In genomic region chr13:55726598-55727119, GRCm38 (mm10) we compare ENCODE assay signal across 8 mouse cellular contexts. TPM values are rescaled to one million over a fixed set of nuclear protein-coding genes. Genes with fewer than 3 reads are reported as not detected.
A peak's percentile ranks its signal among the peaks of the same experiment; 100 is the strongest.
DNase-seq lines count a peak whose midpoint lies in the region; ATAC-seq and TF ChIP-seq lines count a peak whose summit lies in the region.

No protein-coding gene starts in this region.

- peak overlapping the region; percentile 98 for H3K27ac ChIP-seq in lung, embryonic 14.5 days (ENCODE audit: low read depth)
- peak overlapping the region; percentile 95 for H3K27ac ChIP-seq in hindbrain, embryonic 13.5 days

- peaks cover 31% of the 10 kb centered on the region for H3K36me3 ChIP-seq in lung, embryonic 14.5 days (ENCODE audit: insufficient read depth)
- H3K36me3 ChIP-seq in hindbrain, embryonic 13.5 days, result peaks cover 40% of the 10 kb centered on the region

- no peak for DNase-seq in lung, embryonic 14.5 days
- DNase-seq in lung, postnatal 25 days (ENCODE audit: low spot score), result no peak
- peak; percentile 42 for DNase-seq in cerebellum, adult 9-11 months
- DNase-seq in lung, postnatal 36 days, result peak; percentile 44
- DNase-seq in frontal cortex, adult 2 months (ENCODE audit: extremely low spot score in 1 of 2, low spot score in 1 of 2), result no peak
- no peak for DNase-seq in frontal cortex, postnatal 10 days (ENCODE audit: low spot score in 2 of 2)
- no peak for DNase-seq in thymus, postnatal 36 days

- ATAC-seq in lung, embryonic 14.5 days (ENCODE audit: insufficient read depth), result no peak
- ATAC-seq in hindbrain, embryonic 13.5 days (ENCODE audit: low FRiP score), result no peak

- no peaks in the 10 kb centered on the region for H3K4me1 ChIP-seq in lung, embryonic 14.5 days (ENCODE audit: insufficient read depth)
- H3K4me1 ChIP-seq in hindbrain, embryonic 13.5 days (replicated peaks), result 0 out of 2 replicates have a peak, but pooled peaks cover 9% of the 10 kb centered on the region

- no peaks in the 10 kb centered on the region for H3K27me3 ChIP-seq in lung, embryonic 14.5 days (ENCODE audit: insufficient read depth, low read length)
- no peaks in the 10 kb centered on the region for H3K27me3 ChIP-seq in hindbrain, embryonic 13.5 days

- H3K9me3 ChIP-seq in lung, embryonic 14.5 days (ENCODE audit: low read depth, low read length), result no peaks in the 10 kb centered on the region
- no peaks in the 10 kb centered on the region for H3K9me3 ChIP-seq in hindbrain, embryonic 13.5 days

- 2% methylated on average over 4 of the region's 4 CpGs for WGBS in lung, embryonic 14.5 days
- 6% methylated on average over 4 of the region's 4 CpGs for WGBS in hindbrain, embryonic 13.5 days

- peak overlapping the region; percentile 78 for H3K4me2 ChIP-seq in lung, embryonic 14.5 days
- peak overlapping the region; percentile 58 for H3K4me2 ChIP-seq in hindbrain, embryonic 13.5 days

- H3K4me3 ChIP-seq in lung, embryonic 14.5 days (ENCODE audit: low read depth, low read length), result peak overlapping the region; percentile 65
- H3K4me3 ChIP-seq in hindbrain, embryonic 13.5 days, result peak overlapping the region; percentile 57

- TF ChIP-seq CTCF in lung, embryonic 14.5 days (IDR thresholded peaks at IDR 0.05; ENCODE audit: low read depth), result peak; percentile 34

- H3K9ac ChIP-seq in lung, embryonic 14.5 days, result peak overlapping the region; percentile 77
- H3K9ac ChIP-seq in hindbrain, embryonic 13.5 days, result peak overlapping the region; percentile 79

RNA-seq across cellular contexts. Expression of gene Pcbd2, which starts 0.5 kb away (rescaled TPM):
- 55.5 and 59.7 TPM in 2 replicates for polyA plus RNA-seq in lung, embryonic 14.5 days (2014; fragmentation: Nextera tagmentation; extraction: Ambion mirVana)
- 23.3 and 26.0 TPM in 2 replicates for polyA plus RNA-seq in hindbrain, embryonic 13.5 days (2015; fragmentation: Nextera tagmentation; extraction: Ambion mirVana)
- 28.2 and 30.1 TPM in 2 replicates for polyA plus RNA-seq in frontal cortex, adult 2 months (2012; rRNA removed)

RNA-seq across cellular contexts. Expression of gene Txndc15, which starts 12.2 kb away (rescaled TPM):
- polyA plus RNA-seq in lung, embryonic 14.5 days (2014; fragmentation: Nextera tagmentation; extraction: Ambion mirVana), result 76.4 and 76.6 TPM in 2 replicates
- polyA plus RNA-seq in hindbrain, embryonic 13.5 days (2015; fragmentation: Nextera tagmentation; extraction: Ambion mirVana), result 141 and 142 TPM in 2 replicates
- 63.7 and 67.2 TPM in 2 replicates for polyA plus RNA-seq in frontal cortex, adult 2 months (2012; rRNA removed)

RNA-seq across cellular contexts. Expression of gene B230219D22Rik, which starts 33.7 kb away (rescaled TPM):
- 79.7 and 84.8 TPM in 2 replicates for polyA plus RNA-seq in lung, embryonic 14.5 days (2014; fragmentation: Nextera tagmentation; extraction: Ambion mirVana)
- polyA plus RNA-seq in hindbrain, embryonic 13.5 days (2015; fragmentation: Nextera tagmentation; extraction: Ambion mirVana), result 67.5 and 70.8 TPM in 2 replicates
- polyA plus RNA-seq in frontal cortex, adult 2 months (2012; rRNA removed), result 63.2 and 66.6 TPM in 2 replicates

RNA-seq across cellular contexts. Expression of gene Catsper3, which starts 57.7 kb away (rescaled TPM):
- polyA plus RNA-seq in lung, embryonic 14.5 days (2014; fragmentation: Nextera tagmentation; extraction: Ambion mirVana), result 0.18 TPM in 1 of 2 replicates, not detected in the other
- not detected in 2 replicates for polyA plus RNA-seq in hindbrain, embryonic 13.5 days (2015; fragmentation: Nextera tagmentation; extraction: Ambion mirVana)
- 0.54 and 0.55 TPM in 2 replicates for polyA plus RNA-seq in frontal cortex, adult 2 months (2012; rRNA removed)

Comparison
In these comparisons a context has a peak if more than half of its experiments do, and no peak if none do; other contexts are left out.
1. DNase-seq: peak in cerebellum, adult 9-11 months (single experiment) and lung, postnatal 36 days (single experiment); none in lung, embryonic 14.5 days (single experiment), lung, postnatal 25 days (single experiment), frontal cortex, adult 2 months (0 of 2), frontal cortex, postnatal 10 days (0 of 2) and thymus, postnatal 36 days (0 of 2).